Mouse (Mus musculus): ENCODE results near the gene Suox. TPM values are rescaled to one million over a fixed set of nuclear protein-coding genes. Genes with fewer than 3 reads are reported as not detected.

Gene Suox
- polyA plus RNA-seq, 1 experiment = 9.6 TPM

DNA sequence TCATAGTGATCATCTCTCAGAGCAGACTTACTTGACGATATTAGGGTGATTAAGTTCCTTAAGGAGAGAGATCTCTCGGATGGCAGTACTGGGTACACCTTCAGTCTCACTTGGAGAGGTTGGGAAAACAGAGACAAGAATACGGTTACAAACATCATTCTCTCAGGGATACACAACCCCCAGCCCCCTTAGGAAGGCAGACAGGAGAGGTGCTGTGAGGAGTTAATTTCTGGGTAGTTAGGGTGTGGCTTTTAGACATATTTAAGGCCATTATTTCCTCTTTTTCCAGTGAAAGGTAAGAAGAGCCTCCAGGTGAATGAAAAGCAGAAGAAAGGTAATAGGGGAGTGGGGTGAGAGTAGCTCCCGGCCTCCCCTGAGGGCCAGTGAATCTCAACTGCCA lies 30.0 kb upstream of the Suox start, which contains the start of gene Pmel:
Gene Pmel (plus strand): TSS at position 301 of the 400 bp plus-strand sequence.
- H3K36me3 ChIP-seq (ENCODE audit: control insufficient read depth, insufficient read depth) = peaks cover 45% of the 10 kb centered on the region
- H3K4me3 ChIP-seq (ENCODE audit: insufficient read depth, poor library complexity, severe bottlenecking) = peak within 1 kb of the TSS; percentile 86
- no peak for TF ChIP-seq FOSL1 (IDR thresholded peaks at IDR 0.05; ENCODE audit: insufficient read depth, low read length, poor library complexity, severe bottlenecking)
- TF ChIP-seq MYOD1 (IDR thresholded peaks at IDR 0.05; ENCODE audit: control insufficient read depth, insufficient read length, low read depth) = no peak
- no peak for TF ChIP-seq USF1 (IDR thresholded peaks at IDR 0.05; ENCODE audit: low read depth)
- no peak for TF ChIP-seq CTCF (IDR thresholded peaks at IDR 0.05; ENCODE audit: control insufficient read depth, insufficient read depth, insufficient read length)
- no peak for TF ChIP-seq CEBPB (IDR thresholded peaks at IDR 0.05; ENCODE audit: low read depth)
- H3K79me2 ChIP-seq (ENCODE audit: control insufficient read depth, insufficient read depth) = peaks cover 26% of the 10 kb centered on the region
- peak within 1 kb of the TSS; percentile 47 for H3ac ChIP-seq (ENCODE audit: control insufficient read depth, insufficient read length, low read depth)
- H3K27me3 ChIP-seq (ENCODE audit: control insufficient read depth, insufficient read depth, insufficient read length) = no peaks in the 10 kb centered on the region
- peaks cover 19% of the 10 kb centered on the region for H3K79me3 ChIP-seq (ENCODE audit: low read depth)

- Histone ChIP-seq H3ac (ENCODE audit: control insufficient read depth, insufficient read length, low read depth) (no peak overlapping the region), H3K4me3 (ENCODE audit: insufficient read depth, poor library complexity, severe bottlenecking) (no peak overlapping the region), H3K79me3 (ENCODE audit: low read depth) (peaks cover 19% of the 10 kb centered on the region), H3K36me3 (ENCODE audit: control insufficient read depth, insufficient read depth) (peaks cover 57% of the 10 kb centered on the region), H3K27me3 (ENCODE audit: control insufficient read depth, insufficient read depth, insufficient read length) (no peaks in the 10 kb centered on the region), H3K79me2 (ENCODE audit: control insufficient read depth, insufficient read depth) (peaks cover 26% of the 10 kb centered on the region)
- TF ChIP-seq FOSL1 (IDR thresholded peaks at IDR 0.05; ENCODE audit: insufficient read depth, low read length, poor library complexity, severe bottlenecking) = no peak
These were observed 28.6 kb upstream of the Suox start for GRCm38 (mm10) chr10:128702328-128703007.

DNA sequence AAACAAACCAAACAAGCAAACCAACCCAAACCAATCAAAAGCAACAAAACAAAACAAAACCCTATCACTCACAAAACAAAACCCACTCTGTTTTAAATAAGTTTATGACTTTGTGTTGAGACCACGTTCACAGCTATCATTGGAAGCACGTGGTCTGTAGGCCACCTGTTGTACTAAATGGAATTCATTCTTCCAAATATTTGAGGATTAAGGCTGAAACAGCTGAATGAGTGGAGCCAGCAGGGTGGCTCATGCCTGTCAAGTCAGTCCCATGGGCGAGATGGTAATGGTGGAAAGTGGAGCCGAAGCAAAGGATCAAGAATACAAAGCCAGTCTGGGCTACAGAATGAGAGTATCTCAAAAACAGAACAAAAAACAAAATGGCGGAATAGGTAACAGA lies 26.8 kb upstream of the Suox start:
- no peak for TF ChIP-seq FOSL1 (IDR thresholded peaks at IDR 0.05; ENCODE audit: insufficient read depth, low read length, poor library complexity, severe bottlenecking)
- no peak for TF ChIP-seq MAX (IDR thresholded peaks at IDR 0.05)
- no peak for TF ChIP-seq CEBPB (IDR thresholded peaks at IDR 0.05; ENCODE audit: low read depth)
- no peak for TF ChIP-seq CTCF (IDR thresholded peaks at IDR 0.05; ENCODE audit: control insufficient read depth, insufficient read depth, insufficient read length)
- no peak for TF ChIP-seq MYOG (IDR thresholded peaks at IDR 0.05; ENCODE audit: control insufficient read depth, extremely low read depth, insufficient read length)
- no peak for TF ChIP-seq MYOD1 (IDR thresholded peaks at IDR 0.05; ENCODE audit: control insufficient read depth, insufficient read length, low read depth)
- no peak for TF ChIP-seq USF1 (IDR thresholded peaks at IDR 0.05; ENCODE audit: low read depth)
- peaks cover 60% of the 10 kb centered on the region for H3K36me3 ChIP-seq (ENCODE audit: control insufficient read depth, insufficient read depth)
- H3K27me3 ChIP-seq (ENCODE audit: control insufficient read depth, insufficient read depth, insufficient read length) = no peaks in the 10 kb centered on the region
- H3K79me3 ChIP-seq (ENCODE audit: low read depth) = peaks cover 19% of the 10 kb centered on the region
- H3K79me2 ChIP-seq (ENCODE audit: control insufficient read depth, insufficient read depth) = peaks cover 26% of the 10 kb centered on the region
- H3ac ChIP-seq (ENCODE audit: control insufficient read depth, insufficient read length, low read depth) = no peak overlapping the region
- H3K4me3 ChIP-seq (ENCODE audit: insufficient read depth, poor library complexity, severe bottlenecking) = no peak overlapping the region

- H3K27me3 ChIP-seq (ENCODE audit: control insufficient read depth, insufficient read depth, insufficient read length) = no peaks in the 10 kb centered on the region
- no peak overlapping the region for H3ac ChIP-seq (ENCODE audit: control insufficient read depth, insufficient read length, low read depth)
- H3K4me3 ChIP-seq (ENCODE audit: insufficient read depth, poor library complexity, severe bottlenecking) = no peak overlapping the region
- H3K36me3 ChIP-seq (ENCODE audit: control insufficient read depth, insufficient read depth) = peaks cover 60% of the 10 kb centered on the region
- H3K79me2 ChIP-seq (ENCODE audit: control insufficient read depth, insufficient read depth) = peaks cover 34% of the 10 kb centered on the region
- TF ChIP-seq USF1 (IDR thresholded peaks at IDR 0.05; ENCODE audit: low read depth) (no peak), MYOD1 (IDR thresholded peaks at IDR 0.05; ENCODE audit: control insufficient read depth, insufficient read length, low read depth) (no peak), FOSL1 (IDR thresholded peaks at IDR 0.05; ENCODE audit: insufficient read depth, low read length, poor library complexity, severe bottlenecking) (no peak), MAX (IDR thresholded peaks at IDR 0.05) (no peak), CTCF (IDR thresholded peaks at IDR 0.05; ENCODE audit: control insufficient read depth, insufficient read depth, insufficient read length) (no peak), CEBPB (IDR thresholded peaks at IDR 0.05; ENCODE audit: low read depth) (no peak), MYOG (IDR thresholded peaks at IDR 0.05; ENCODE audit: control insufficient read depth, extremely low read depth, insufficient read length) (no peak)
- peaks cover 27% of the 10 kb centered on the region for H3K79me3 ChIP-seq (ENCODE audit: low read depth)
These were observed 25.7 kb upstream of the Suox start for GRCm38 (mm10) chr10:128699611-128700010.

DNA sequence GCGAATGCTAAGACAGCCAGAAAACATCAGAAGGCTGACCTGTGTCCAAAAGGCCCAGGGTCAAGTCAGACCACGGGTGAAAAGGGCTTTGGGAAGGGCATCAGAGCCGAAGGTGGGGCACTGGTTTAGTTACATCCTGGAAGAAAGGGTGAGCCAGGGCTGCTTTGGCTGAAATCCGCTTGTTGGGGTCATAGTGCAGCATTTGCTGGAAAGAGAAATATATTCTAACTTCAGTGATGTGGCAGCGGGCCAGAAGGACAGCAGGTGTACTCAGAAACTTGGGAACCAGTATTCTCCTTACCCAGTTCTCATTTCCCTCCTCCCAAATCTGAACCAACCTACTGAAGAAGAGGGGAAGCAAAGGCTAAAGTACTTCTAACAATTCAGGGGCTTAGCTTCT lies 25.1 kb upstream of the Suox start:
- TF ChIP-seq MYOG (IDR thresholded peaks at IDR 0.05; ENCODE audit: control insufficient read depth, extremely low read depth, insufficient read length) (no peak), MAX (IDR thresholded peaks at IDR 0.05) (no peak)
- H3K79me2 ChIP-seq (ENCODE audit: control insufficient read depth, insufficient read depth) = peaks cover 34% of the 10 kb centered on the region
- no peak overlapping the region for H3K4me3 ChIP-seq (ENCODE audit: insufficient read depth, poor library complexity, severe bottlenecking)
- H3K27me3 ChIP-seq (ENCODE audit: control insufficient read depth, insufficient read depth, insufficient read length) = no peaks in the 10 kb centered on the region
- H3K36me3 ChIP-seq (ENCODE audit: control insufficient read depth, insufficient read depth) = peaks cover 60% of the 10 kb centered on the region
- H3K79me3 ChIP-seq (ENCODE audit: low read depth) = peaks cover 24% of the 10 kb centered on the region
- H3ac ChIP-seq (ENCODE audit: control insufficient read depth, insufficient read length, low read depth) = no peak overlapping the region

DNA sequence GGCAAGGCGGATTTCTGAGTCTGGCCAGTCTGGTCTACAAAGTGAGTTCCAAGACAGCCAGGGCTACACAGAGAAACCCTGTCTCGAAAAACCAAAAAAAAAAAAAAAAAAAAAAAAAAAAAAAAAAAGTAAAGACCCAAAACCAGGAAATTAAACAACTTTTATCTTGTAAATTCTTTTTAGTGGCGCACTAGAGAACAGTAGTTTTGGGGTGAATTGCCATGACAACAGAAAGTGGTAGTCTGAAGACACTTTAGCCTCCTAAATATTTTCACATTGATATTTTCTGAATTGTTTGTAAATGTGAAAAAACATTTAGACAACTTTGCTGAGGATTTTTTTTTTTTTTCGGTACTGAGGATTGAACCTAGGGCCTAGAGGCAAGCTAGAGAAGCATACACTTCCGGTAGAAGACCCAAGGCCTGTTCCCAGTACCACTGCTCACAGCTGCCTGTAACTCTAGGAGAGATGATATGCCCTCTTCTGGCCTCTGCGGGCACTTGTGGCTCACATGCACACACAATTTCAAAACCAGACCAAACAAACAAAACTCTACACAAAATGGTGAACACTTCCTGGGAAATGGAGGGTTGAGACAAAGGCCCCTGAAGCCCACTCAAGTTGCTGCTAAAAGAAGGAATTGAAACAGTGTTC lies 23.3 kb upstream of the Suox start:
- peaks cover 10% of the 10 kb centered on the region for H3K79me3 ChIP-seq (ENCODE audit: low read depth)
- H3ac ChIP-seq (ENCODE audit: control insufficient read depth, insufficient read length, low read depth) = no peak overlapping the region
- TF ChIP-seq CTCF (IDR thresholded peaks at IDR 0.05; ENCODE audit: control insufficient read depth, insufficient read depth, insufficient read length) = no peak
- no peak for TF ChIP-seq CEBPB (IDR thresholded peaks at IDR 0.05; ENCODE audit: low read depth)
- TF ChIP-seq USF1 (IDR thresholded peaks at IDR 0.05; ENCODE audit: low read depth) = no peak
- no peak for TF ChIP-seq MAX (IDR thresholded peaks at IDR 0.05)
- no peak for TF ChIP-seq FOSL1 (IDR thresholded peaks at IDR 0.05; ENCODE audit: insufficient read depth, low read length, poor library complexity, severe bottlenecking)
- TF ChIP-seq MYOG (IDR thresholded peaks at IDR 0.05; ENCODE audit: control insufficient read depth, extremely low read depth, insufficient read length) = no peak
- TF ChIP-seq MYOD1 (IDR thresholded peaks at IDR 0.05; ENCODE audit: control insufficient read depth, insufficient read length, low read depth) = no peak
- peaks cover 26% of the 10 kb centered on the region for H3K79me2 ChIP-seq (ENCODE audit: control insufficient read depth, insufficient read depth)
- H3K4me3 ChIP-seq (ENCODE audit: insufficient read depth, poor library complexity, severe bottlenecking) = no peak overlapping the region
- peaks cover 46% of the 10 kb centered on the region for H3K36me3 ChIP-seq (ENCODE audit: control insufficient read depth, insufficient read depth)
- no peaks in the 10 kb centered on the region for H3K27me3 ChIP-seq (ENCODE audit: control insufficient read depth, insufficient read depth, insufficient read length)

Measured in C2C12 (cell line).